Mouse (Mus musculus) erythroblast, embryonic 14.5 days (primary cell): ENCODE data around the gene Sox5.

Source experiments
- GATA1 ChIP-seq: IDR thresholded peaks from 2 replicates; pipeline ENCODE4 v1.6.1; 2012; ENCODE audit warnings: low read length, inconsistent platforms, mixed read lengths
- TAL1 ChIP-seq: IDR thresholded peaks from 3 replicates; pipeline ENCODE4 v1.6.1; 2012; ENCODE audit warnings: low read length, inconsistent platforms, mixed read lengths

- TF ChIP-seq GATA1 = no peak
- TF ChIP-seq TAL1 = no peak
These were observed 327.2 kb downstream of the Sox5 start for GRCm38 (mm10) chr6:144454291-144455276.
